Mouse (Mus musculus): ENCODE data around the gene Cygb. TPM values are rescaled to one million over a fixed set of nuclear protein-coding genes. Genes with fewer than 3 reads are reported as not detected.

Cygb gene
- 0.69 and 0.93 TPM in 2 replicates for polyA plus RNA-seq (2012; ENCODE audit: low replicate concordance)

GRCm38 (mm10) chr11:116654255-116654821 lies at the start of gene Cygb:
Gene Cygb (minus strand): TSS chr11:116654313.

GRCm38 (mm10) chr11:116653234-116653633 lies 879 bp downstream of the Cygb start, which contains the start of gene Prcd:
Gene Prcd (plus strand): TSS chr11:116653534.

GRCm38 (mm10) chr11:116626299-116627071 lies 27.6 kb downstream of the Cygb start, which contains the start of gene Rhbdf2:
Gene Rhbdf2 (minus strand): TSS chr11:116627019.

Other genes starting within 250 kb of the Cygb start
- 3.8 and 6.9 TPM in 2 replicates for gene Rnf157, start 241.3 kb downstream of the Cygb start, polyA plus RNA-seq (2012; ENCODE audit: low replicate concordance)
- 367 and 1,263 TPM in 2 replicates for gene Ubald2, start 220.2 kb downstream of the Cygb start, polyA plus RNA-seq (2012; ENCODE audit: low replicate concordance)
- gene Qrich2, start 188.1 kb downstream of the Cygb start, polyA plus RNA-seq (2012; ENCODE audit: low replicate concordance), result 0.03 TPM in 1 of 2 replicates, not detected in the other
- 97.3 and 125 TPM in 2 replicates for gene Prpsap1, start 160.1 kb downstream of the Cygb start, polyA plus RNA-seq (2012; ENCODE audit: low replicate concordance)
- gene Sphk1, start 123.4 kb downstream of the Cygb start, polyA plus RNA-seq (2012; ENCODE audit: low replicate concordance), result 366 and 395 TPM in 2 replicates
- gene Ube2o, start 72.9 kb downstream of the Cygb start, polyA plus RNA-seq (2012; ENCODE audit: low replicate concordance), result 65.0 and 89.5 TPM in 2 replicates
- gene Aanat, start 67.9 kb downstream of the Cygb start, polyA plus RNA-seq (2012; ENCODE audit: low replicate concordance), result 0.13 TPM in 1 of 2 replicates, not detected in the other
- 62.6 and 75.2 TPM in 2 replicates for gene Rhbdf2, start 27.3 kb downstream of the Cygb start, polyA plus RNA-seq (2012; ENCODE audit: low replicate concordance)
- gene Prcd, start 779 bp downstream of the Cygb start, polyA plus RNA-seq (2012; ENCODE audit: low replicate concordance), result not detected in 2 replicates
- gene St6galnac1, start 121.2 kb upstream of the Cygb start, polyA plus RNA-seq (2012; ENCODE audit: low replicate concordance), result not detected in 2 replicates
- gene Mxra7, start 173.7 kb upstream of the Cygb start, polyA plus RNA-seq (2012; ENCODE audit: low replicate concordance), result 1.1 and 1.2 TPM in 2 replicates
- gene Mettl23, start 189.0 kb upstream of the Cygb start, polyA plus RNA-seq (2012; ENCODE audit: low replicate concordance), result 76.3 and 81.2 TPM in 2 replicates
- 26.1 and 44.1 TPM in 2 replicates for gene Jmjd6, start 189.1 kb upstream of the Cygb start, polyA plus RNA-seq (2012; ENCODE audit: low replicate concordance)
- 11.9 and 13.4 TPM in 2 replicates for gene Mfsd11, start 198.1 kb upstream of the Cygb start, polyA plus RNA-seq (2012; ENCODE audit: low replicate concordance)
- gene Srsf2, start 198.8 kb upstream of the Cygb start, polyA plus RNA-seq (2012; ENCODE audit: low replicate concordance), result 1,615 and 1,893 TPM in 2 replicates